Mouse (Mus musculus) embryonic facial prominence, embryonic 11.5 days (tissue): Measurements from ENCODE around the gene Ncoa7. TPM values are rescaled to one million over a fixed set of nuclear protein-coding genes. Genes with fewer than 3 reads are reported as not detected.

ENCODE experiments used
- ATAC-seq: fragments of 200-750 bp; cut with Nextera tagmentation; replicated peaks from 2 replicates; pipeline ENCODE4 v1.8.0; 2017; ENCODE audit warnings: low read depth; ENCODE audit not compliant: insufficient number of reproducible peaks, low FRiP score, low TSS enrichment
- DNase-seq: peaks from one replicate; pipeline ENCODE4 v3.0.0-alpha.2; 2015; ENCODE audit warnings: low spot score
- H3K27ac ChIP-seq: fragments of 300-500 bp; sonication (generic); replicated peaks from 2 replicates; pipeline ENCODE4 v1.5.1; 2014; ENCODE audit warnings: mild to moderate bottlenecking, low read depth, low read length, control low read depth
- H3K27me3 ChIP-seq: fragments of 300-500 bp; sonication (generic); 2 replicates; pipeline ENCODE4 v1.6.1; 2014; ENCODE audit warnings: mild to moderate bottlenecking, low read length, moderate library complexity, mixed read lengths; ENCODE audit not compliant: control insufficient read depth, insufficient read depth
- H3K36me3 ChIP-seq: fragments of 300-500 bp; sonication (generic); replicated peaks from 2 replicates; pipeline ENCODE4 v1.6.1; 2014; ENCODE audit warnings: low read depth, mild to moderate bottlenecking, low read length, moderate library complexity, mixed read lengths; ENCODE audit not compliant: control insufficient read depth, insufficient read depth
- H3K4me1 ChIP-seq: fragments of 300-500 bp; sonication (generic); 2 replicates; pipeline ENCODE4 v1.6.1; 2014; ENCODE audit warnings: low read length, mixed read lengths; ENCODE audit not compliant: control insufficient read depth, insufficient read depth
- H3K4me2 ChIP-seq: fragments of 300-500 bp; sonication (generic); 2 replicates; pipeline ENCODE4 v1.6.1; 2014; ENCODE audit warnings: low read depth, mild to moderate bottlenecking, control low read depth, low read length, moderate library complexity
- H3K4me3 ChIP-seq: fragments of 300-500 bp; sonication (generic); 2 replicates; pipeline ENCODE4 v1.5.1; 2014; ENCODE audit warnings: low read depth, low read length, control low read depth
- H3K9ac ChIP-seq: fragments of 300-500 bp; sonication (generic); replicated peaks from 2 replicates; pipeline ENCODE4 v1.6.1; 2014; ENCODE audit warnings: mild to moderate bottlenecking, control low read depth, low read length
- H3K9me3 ChIP-seq: fragments of 300-500 bp; sonication (generic); replicated peaks from 2 replicates; pipeline ENCODE4 v1.6.1; 2016; ENCODE audit warnings: mild to moderate bottlenecking, low read length, inconsistent platforms, mixed read lengths; ENCODE audit not compliant: control insufficient read depth
- WGBS: fragments of 180-500 bp; shearing (Covaris S2); extraction: QIAGEN DNeasy Blood & Tissue Kit; methylation state at CpG from one replicate; pipeline ENCODE4 v1.1.7; 2014; 5-methylcytosine and 5-hydroxymethylcytosine counted together
- polyA plus RNA-seq: library from polyadenylated mRNA; unstranded; fragments of >200 nt; fragmentation: Nextera tagmentation; extraction: Ambion mirVana; gene quantifications from 2 replicates; pipeline ENCODE4 v1.2.1, GENCODE M21; 2014

The Ncoa7 gene
- polyA plus RNA-seq, 1 experiment from 2014 or later, result 9.7 TPM

- Histone ChIP-seq H3K4me1 (no peaks in the 10 kb centered on the region), H3K9me3 (no peaks in the 10 kb centered on the region), H3K36me3 (no peaks in the 10 kb centered on the region), H3K4me3 (no peak overlapping the region), H3K27me3 (no peaks in the 10 kb centered on the region), H3K4me2 (no peak overlapping the region), H3K9ac (no peak overlapping the region), H3K27ac (no peak overlapping the region)
- no peak for DNase-seq
- no peak for ATAC-seq
Measured at GRCm38 (mm10) chr10:30609614-30610013, 193.5 kb downstream of the Ncoa7 start.

GRCm38 (mm10) chr10:30608109-30608508, 195.0 kb downstream of the Ncoa7 start:
- 71% methylated on average over 2 of the region's 2 CpGs for WGBS
- H3K4me2 ChIP-seq, result no peak overlapping the region
- DNase-seq (no peak), ATAC-seq (no peak)
- H3K4me3 ChIP-seq, result no peak overlapping the region
- H3K9me3 ChIP-seq, result no peaks in the 10 kb centered on the region
- no peaks in the 10 kb centered on the region for H3K4me1 ChIP-seq
- H3K27me3 ChIP-seq, result no peaks in the 10 kb centered on the region
- no peak overlapping the region for H3K27ac ChIP-seq
- H3K9ac ChIP-seq, result no peak overlapping the region
- no peaks in the 10 kb centered on the region for H3K36me3 ChIP-seq

- H3K36me3 ChIP-seq, result no peaks in the 10 kb centered on the region; the same call in 1 of the 2 replicates
- ATAC-seq, result peak; percentile 95
- H3K27ac ChIP-seq, result peak within 1 kb of the TSS; percentile 56
- DNase-seq, result peak; percentile 94
- H3K9ac ChIP-seq, result peak within 1 kb of the TSS; percentile 87
- under 1% methylated on average over 27 of the region's 28 CpGs for WGBS
- peak within 1 kb of the TSS; percentile 76 for H3K4me3 ChIP-seq
- H3K9me3 ChIP-seq, result no peaks in the 10 kb centered on the region
- H3K27me3 ChIP-seq, result no peaks in the 10 kb centered on the region
- peak within 1 kb of the TSS; percentile 68 for H3K4me2 ChIP-seq
- H3K4me1 ChIP-seq, result no peaks in the 10 kb centered on the region
Measured at GRCm38 (mm10) chr10:30600542-30600966, 202.6 kb downstream of the Ncoa7 start, which contains the start of gene Trmt11. Gene Trmt11, minus strand, starts transcription at chr10:30600749.

GRCm38 (mm10) chr10:30600094-30600534, 203.0 kb downstream of the Ncoa7 start:
- peak overlapping the region; percentile 87 for H3K9ac ChIP-seq
- DNase-seq (no peak), ATAC-seq (peak; percentile 86)
- peak overlapping the region; percentile 56 for H3K27ac ChIP-seq
- H3K4me3 ChIP-seq, result peak overlapping the region; percentile 76
- H3K4me1 ChIP-seq, result no peaks in the 10 kb centered on the region
- 1% methylated on average over 27 of the region's 27 CpGs for WGBS
- no peaks in the 10 kb centered on the region; the same call in 1 of the 2 replicates for H3K36me3 ChIP-seq
- H3K4me2 ChIP-seq, result peak overlapping the region; percentile 68
- no peaks in the 10 kb centered on the region for H3K9me3 ChIP-seq
- H3K27me3 ChIP-seq, result no peaks in the 10 kb centered on the region

DNA sequence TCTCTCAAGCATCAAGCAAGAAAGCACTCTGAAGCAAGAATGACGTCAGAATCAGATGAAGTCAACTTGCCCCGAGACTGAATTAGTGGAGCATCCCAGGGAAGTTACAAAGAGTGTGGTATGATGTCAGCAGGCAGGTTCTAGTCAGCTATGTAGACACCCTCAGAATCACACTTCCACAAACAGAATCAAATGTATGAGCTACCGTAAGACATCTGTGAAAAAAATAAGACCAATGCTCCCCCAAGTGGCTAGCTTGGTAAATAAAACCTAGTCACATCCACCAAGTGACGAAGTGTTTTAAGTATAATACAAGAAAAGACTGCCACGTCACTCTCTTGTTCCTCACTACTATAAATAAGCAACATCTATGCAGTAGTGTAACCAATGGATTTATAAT, 216.1 kb downstream of the Ncoa7 start:
- WGBS, result 79% methylated on average over 5 of the region's 5 CpGs
- Histone ChIP-seq H3K9me3 (no peaks in the 10 kb centered on the region), H3K4me1 (no peaks in the 10 kb centered on the region), H3K27me3 (no peaks in the 10 kb centered on the region), H3K4me3 (no peak overlapping the region), H3K9ac (no peak overlapping the region), H3K27ac (no peak overlapping the region), H3K4me2 (no peak overlapping the region), H3K36me3 (no peaks in the 10 kb centered on the region; the same call in 1 of the 2 replicates)
- ATAC-seq (no peak), DNase-seq (peak; percentile 26)

DNA sequence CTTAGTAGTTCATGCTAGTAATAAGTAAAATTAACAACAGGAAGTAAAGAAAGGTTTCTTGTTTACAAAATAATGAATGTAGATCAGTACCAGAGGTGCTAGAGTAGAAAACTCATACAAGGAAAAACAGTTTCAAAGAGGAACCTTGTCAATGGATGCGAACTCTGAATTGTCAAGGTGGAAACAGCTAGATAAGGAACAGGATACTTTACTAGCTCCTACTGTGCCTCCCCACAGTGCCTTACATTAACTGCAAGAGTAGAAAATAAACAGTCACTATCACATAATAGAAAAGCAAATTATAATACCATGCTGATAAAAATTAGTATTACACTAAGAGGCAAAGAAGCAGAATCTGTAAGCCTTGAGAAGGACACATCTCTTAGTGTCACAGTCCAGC, 217.4 kb downstream of the Ncoa7 start:
- H3K27me3 ChIP-seq, result no peaks in the 10 kb centered on the region
- H3K4me3 ChIP-seq, result no peak overlapping the region
- H3K4me2 ChIP-seq, result no peak overlapping the region
- no peak overlapping the region for H3K9ac ChIP-seq
- no peak overlapping the region for H3K27ac ChIP-seq
- no peaks in the 10 kb centered on the region; the same call in 1 of the 2 replicates for H3K36me3 ChIP-seq
- H3K4me1 ChIP-seq, result no peaks in the 10 kb centered on the region
- no peak for DNase-seq
- WGBS, result 92% methylated on average over 1 of the region's 1 CpGs
- ATAC-seq, result no peak
- H3K9me3 ChIP-seq, result no peaks in the 10 kb centered on the region

Other genes starting within 250 kb of the Ncoa7 start
- gene Trmt11, start 202.6 kb downstream of the Ncoa7 start, polyA plus RNA-seq, result 32.2 and 34.4 TPM in 2 replicates
- gene Hint3, start 173.7 kb downstream of the Ncoa7 start, polyA plus RNA-seq, result 16.2 and 18.5 TPM in 2 replicates
- 6.6 and 7.1 TPM in 2 replicates for gene Hey2, start 39.5 kb upstream of the Ncoa7 start, polyA plus RNA-seq